Comparison of ENCODE assay signal across 33 mouse cellular contexts in the genomic region with DNA sequence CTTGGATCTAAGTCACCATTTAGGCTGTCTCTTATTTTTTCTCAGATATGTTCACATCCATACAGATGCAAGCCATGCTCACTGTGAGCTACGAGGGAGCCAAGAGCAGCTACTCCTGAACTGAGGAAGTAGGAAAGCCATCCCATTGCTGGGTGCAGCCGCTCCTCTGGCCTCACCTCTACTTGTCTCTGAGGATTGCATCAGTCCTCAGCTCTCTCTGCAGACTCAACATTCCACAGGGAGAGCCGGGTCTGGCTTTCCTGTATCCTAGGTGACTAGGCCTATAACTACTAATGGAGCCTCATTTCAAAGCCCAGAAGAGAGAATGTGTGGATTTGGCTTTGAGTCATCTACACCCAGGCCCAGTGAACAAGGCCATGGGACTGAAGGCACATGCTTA. TPM values are rescaled to one million over a fixed set of nuclear protein-coding genes. Genes with fewer than 3 reads are reported as not detected.
DNase-seq lines count a peak whose midpoint lies in the region; ATAC-seq and TF ChIP-seq lines count a peak whose summit lies in the region.
"Had no signal": no experiment of that assay in that cellular context is flagged by ENCODE, and none has a peak within 500 bp of the region (broad histone marks: within the 10 kb centered on the region; RNA-seq: fewer than 3 reads in every experiment).

No protein-coding gene starts in this region.

- TF ChIP-seq EP300 in lung, postnatal 0 days (IDR thresholded peaks at IDR 0.05) = peak; percentile 47

- H3K9ac ChIP-seq in lung, postnatal 0 days (replicated peaks; ENCODE audit: low read depth) = no peak overlapping the region
- H3K9ac ChIP-seq in forebrain, embryonic 11.5 days (ENCODE audit: low read length) = no peak overlapping the region
- H3K9ac ChIP-seq: embryonic facial prominence, embryonic 15.5 days; forebrain, embryonic 13.5 days; heart, embryonic 13.5 days; hindbrain, embryonic 15.5 days; limb, embryonic 15.5 days; liver, embryonic 13.5 days; lung, embryonic 14.5 days had no signal

- no peaks in the 10 kb centered on the region for H3K36me3 ChIP-seq in lung, postnatal 0 days (ENCODE audit: insufficient read depth, low read length)
- no peaks in the 10 kb centered on the region for H3K36me3 ChIP-seq in forebrain, embryonic 11.5 days (ENCODE audit: control insufficient read depth, insufficient read depth, low read length)
- H3K36me3 ChIP-seq: embryonic facial prominence, embryonic 10.5 days; embryonic facial prominence, embryonic 15.5 days; G1E; heart, embryonic 13.5 days; hindbrain, embryonic 15.5 days; limb, embryonic 10.5 days; limb, embryonic 15.5 days; liver, embryonic 13.5 days; midbrain, embryonic 10.5 days had no signal

- no peak overlapping the region for H3K4me3 ChIP-seq in lung, postnatal 0 days (ENCODE audit: low read depth, low read length)
- no peak overlapping the region for H3K4me3 ChIP-seq in forebrain, embryonic 11.5 days (ENCODE audit: low read depth, low read length)
- H3K4me3 ChIP-seq: embryonic facial prominence, embryonic 10.5 days; embryonic facial prominence, embryonic 15.5 days; forebrain, embryonic 13.5 days; heart, adult 2 months; heart, embryonic 13.5 days; hindbrain, embryonic 15.5 days; limb, embryonic 10.5 days; limb, embryonic 15.5 days; liver, embryonic 13.5 days; midbrain, embryonic 10.5 days had no signal

- peak; percentile 70 for ATAC-seq in lung, postnatal 0 days
- ATAC-seq in forebrain, embryonic 11.5 days (replicated peaks; ENCODE audit: low FRiP score) = no peak
- ATAC-seq: forebrain, embryonic 13.5 days; inflammation-experienced regulatory T-cells, adult 6 months; midbrain, embryonic 16.5 days had no signal

- 45% methylated on average over 3 of the region's 3 CpGs for WGBS in lung, postnatal 0 days
- 87% methylated on average over 3 of the region's 3 CpGs for WGBS in forebrain, embryonic 11.5 days

- H3K9me3 ChIP-seq in lung, postnatal 0 days (ENCODE audit: low read length) = no peaks in the 10 kb centered on the region
- H3K9me3 ChIP-seq in forebrain, embryonic 11.5 days (ENCODE audit: control insufficient read depth, low read length) = no peaks in the 10 kb centered on the region
- H3K9me3 ChIP-seq: embryonic facial prominence, embryonic 10.5 days; embryonic facial prominence, embryonic 15.5 days; forebrain, embryonic 13.5 days; G1E; heart, embryonic 13.5 days; hindbrain, embryonic 15.5 days; limb, embryonic 10.5 days; limb, embryonic 15.5 days; liver, embryonic 13.5 days; midbrain, embryonic 10.5 days had no signal

- peak overlapping the region; percentile 72 for H3K27ac ChIP-seq in lung, postnatal 0 days (ENCODE audit: low read length)
- H3K27ac ChIP-seq in forebrain, embryonic 11.5 days (ENCODE audit: low read depth, low read length) = no peak overlapping the region
- H3K27ac ChIP-seq: embryonic facial prominence, embryonic 10.5 days; embryonic facial prominence, embryonic 15.5 days; forebrain, embryonic 13.5 days; heart, adult 2 months; heart, embryonic 13.5 days; hindbrain, embryonic 15.5 days; kidney, postnatal 0 days; limb, embryonic 10.5 days; limb, embryonic 15.5 days; liver, embryonic 13.5 days; midbrain, embryonic 10.5 days had no signal

- no peak for TF ChIP-seq CTCF in lung, postnatal 0 days (IDR thresholded peaks at IDR 0.05)

- peak; percentile 81 for DNase-seq in lung, postnatal 0 days (ENCODE audit: low spot score)
- no peak for DNase-seq in lung, postnatal 10 days
- peak; percentile 61 for DNase-seq in ZHBTc4 (ENCODE audit: low read depth, low spot score)
- peak; percentile 63 for DNase-seq in lung, postnatal 36 days
- DNase-seq in testis, postnatal 14 days (ENCODE audit: low spot score) = no peak
- no peak for DNase-seq in forebrain, embryonic 11.5 days (ENCODE audit: low spot score)
- no peak for DNase-seq in retina, embryonic 14.5 days (ENCODE audit: low spot score)
- DNase-seq: adrenal gland, adult 2 months; B cell, adult 2 months; cerebellum, adult 2 months; cerebellum, postnatal 25 days; gastrocnemius, postnatal 25 days; heart, adult 2 months; heart, postnatal 10 days; kidney, adult 8-10 months; kidney, postnatal 4 days; liver, embryonic 13.5 days; lung, embryonic 14.5 days; right cerebral cortex, adult 18-20 months; right cerebral cortex, postnatal 4 days; thymus, postnatal 14 days had no signal

- H3K4me2 ChIP-seq in lung, postnatal 0 days (replicated peaks; ENCODE audit: low read depth, low read length) = no peak overlapping the region
- no peak overlapping the region for H3K4me2 ChIP-seq in forebrain, embryonic 11.5 days (ENCODE audit: low read depth, low read length, severe bottlenecking)
- H3K4me2 ChIP-seq: embryonic facial prominence, embryonic 15.5 days; forebrain, embryonic 13.5 days; heart, embryonic 13.5 days; hindbrain, embryonic 15.5 days; limb, embryonic 15.5 days; liver, embryonic 13.5 days; lung, embryonic 14.5 days had no signal

- H3K4me1 ChIP-seq in lung, postnatal 0 days (ENCODE audit: insufficient read depth, low read depth, low read length) = peaks cover 14% of the 10 kb centered on the region; the same call in 1 of the 2 replicates
- H3K4me1 ChIP-seq in forebrain, embryonic 11.5 days (replicated peaks; ENCODE audit: control insufficient read depth, insufficient read depth, low read length) = 0 out of 2 replicates have a peak, but pooled peaks cover 1% of the 10 kb centered on the region
- H3K4me1 ChIP-seq: forebrain, embryonic 13.5 days; hindbrain, embryonic 15.5 days had no signal

- H3K27me3 ChIP-seq in lung, postnatal 0 days (replicated peaks; ENCODE audit: insufficient read depth, low read length) = no peaks in the 10 kb centered on the region
- H3K27me3 ChIP-seq in forebrain, embryonic 11.5 days (ENCODE audit: control insufficient read depth, insufficient read depth, low read length) = no peaks in the 10 kb centered on the region
- H3K27me3 ChIP-seq: embryonic facial prominence, embryonic 15.5 days; forebrain, embryonic 13.5 days; heart, embryonic 13.5 days; hindbrain, embryonic 15.5 days; limb, embryonic 15.5 days; liver, embryonic 13.5 days had no signal

RNA-seq across cellular contexts. Expression of a gene that starts 17.6 kb away (rescaled TPM):
- polyA plus RNA-seq in lung, postnatal 0 days (2015; fragmentation: Nextera tagmentation; extraction: Ambion mirVana) = 194 and 216 TPM in 2 replicates
- 53.6 and 58.7 TPM in 2 replicates for polyA plus RNA-seq in forebrain, embryonic 11.5 days (2014; fragmentation: Nextera tagmentation; extraction: Ambion mirVana)

RNA-seq across cellular contexts. Expression of a gene that starts 38.0 kb away (rescaled TPM):
- polyA plus RNA-seq in lung, postnatal 0 days (2015; fragmentation: Nextera tagmentation; extraction: Ambion mirVana) = 158 and 175 TPM in 2 replicates
- polyA plus RNA-seq in forebrain, embryonic 11.5 days (2014; fragmentation: Nextera tagmentation; extraction: Ambion mirVana) = 271 and 294 TPM in 2 replicates

RNA-seq across cellular contexts. Expression of a gene that starts 38.1 kb away (rescaled TPM):
- 15.2 and 20.1 TPM in 2 replicates for polyA plus RNA-seq in lung, postnatal 0 days (2015; fragmentation: Nextera tagmentation; extraction: Ambion mirVana)
- 54.8 and 56.8 TPM in 2 replicates for polyA plus RNA-seq in forebrain, embryonic 11.5 days (2014; fragmentation: Nextera tagmentation; extraction: Ambion mirVana)

Comparison
In these comparisons a context has a peak if more than half of its experiments do, and no peak if none do; other contexts are left out.
1. DNase-seq: peak in lung, postnatal 0 days (single experiment), ZHBTc4 (single experiment) and lung, postnatal 36 days (single experiment); none in lung, postnatal 10 days (single experiment), testis, postnatal 14 days (single experiment), forebrain, embryonic 11.5 days (single experiment) and retina, embryonic 14.5 days (single experiment).